Mouse (Mus musculus) adrenal gland, postnatal 25 days (tissue): ENCODE results near the gene Igfbp7. TPM values are rescaled to one million over a fixed set of nuclear protein-coding genes. Genes with fewer than 3 reads are reported as not detected.

ENCODE experiments used
- DNase-seq: peaks from one replicate; pipeline ENCODE4 v3.0.0; 2021; ENCODE audit warnings: mixed read lengths
- total RNA-seq: library from RNA; stranded (reverse); gene quantifications from 2 replicates; pipeline ENCODE4 v1.2.3, GENCODE M21; 2021

Igfbp7 gene
- total RNA-seq, 1 experiment from 2014 or later, result 885 TPM

DNA sequence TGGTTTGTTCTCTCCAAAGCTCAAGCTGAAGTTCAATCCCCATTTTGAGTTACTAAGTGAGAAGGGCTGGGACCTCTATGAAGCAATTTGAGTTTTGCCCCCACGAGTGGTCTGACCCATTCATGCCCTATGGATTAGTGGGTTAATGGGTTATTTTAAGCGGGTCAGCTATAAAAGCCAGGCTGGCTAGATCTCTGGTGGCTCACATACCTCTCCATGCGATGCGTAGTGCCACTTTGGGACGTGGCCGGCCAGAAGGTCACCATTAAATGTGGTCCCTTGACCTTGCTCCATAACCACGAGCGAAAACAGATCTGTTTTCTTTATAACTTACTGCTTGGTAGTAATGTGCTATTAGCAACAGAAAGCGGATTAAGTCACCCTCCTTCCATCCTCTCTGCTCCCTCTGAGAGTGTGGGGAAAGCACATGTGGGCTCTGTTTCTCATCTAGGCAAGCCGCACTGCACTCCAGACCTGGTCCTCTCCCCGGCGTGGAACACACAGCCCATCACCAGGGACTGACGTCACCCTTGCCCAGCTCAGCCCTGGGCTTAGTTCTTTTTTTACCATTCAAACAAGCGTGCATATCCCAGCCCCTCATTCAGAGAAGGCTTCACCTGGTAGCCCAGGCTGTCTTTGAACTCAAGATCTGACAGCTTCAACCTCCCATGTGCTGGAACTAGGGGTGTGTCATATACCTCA is 28.3 kb downstream of the Igfbp7 start:
- no peak for DNase-seq

DNA sequence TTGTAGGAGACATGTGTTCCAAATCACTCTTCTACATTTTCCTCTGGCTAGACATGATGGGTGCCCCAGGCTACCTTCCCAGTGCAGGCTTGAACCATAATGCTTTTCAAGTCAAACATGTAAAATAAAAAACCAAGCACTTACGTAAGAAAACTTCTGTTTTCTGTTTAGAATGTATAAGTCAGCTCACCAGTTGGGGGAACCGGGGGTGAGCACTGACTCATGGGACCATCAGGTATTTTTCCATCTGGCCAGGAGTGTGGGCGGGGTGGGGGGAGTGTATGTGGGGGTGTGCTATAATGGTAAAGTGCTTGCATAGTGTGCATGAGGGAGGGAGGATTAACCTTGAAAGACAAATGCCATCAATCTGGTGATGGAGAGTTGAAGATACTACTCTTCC is 29.8 kb downstream of the Igfbp7 start:
- DNase-seq, result no peak

DNA sequence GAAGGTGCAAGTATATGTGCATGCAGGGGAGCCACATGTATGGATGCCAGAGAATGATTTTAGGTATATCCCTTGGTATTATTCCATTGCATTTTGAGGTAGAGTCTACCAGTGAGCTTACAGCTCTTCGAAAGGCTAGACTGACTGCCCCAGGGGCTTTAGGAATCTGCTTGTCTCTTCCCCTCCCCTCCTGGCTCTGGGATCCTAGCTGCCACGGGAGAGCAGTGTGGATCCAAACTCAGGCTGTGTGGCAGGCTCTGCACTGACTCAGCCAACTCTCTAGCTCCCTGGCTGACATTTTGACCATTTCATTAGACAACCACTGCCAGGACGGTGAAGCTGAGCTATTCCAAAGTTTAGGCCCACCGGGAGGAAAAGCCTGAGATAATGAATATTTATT is 32.3 kb downstream of the Igfbp7 start:
- no peak for DNase-seq

DNA sequence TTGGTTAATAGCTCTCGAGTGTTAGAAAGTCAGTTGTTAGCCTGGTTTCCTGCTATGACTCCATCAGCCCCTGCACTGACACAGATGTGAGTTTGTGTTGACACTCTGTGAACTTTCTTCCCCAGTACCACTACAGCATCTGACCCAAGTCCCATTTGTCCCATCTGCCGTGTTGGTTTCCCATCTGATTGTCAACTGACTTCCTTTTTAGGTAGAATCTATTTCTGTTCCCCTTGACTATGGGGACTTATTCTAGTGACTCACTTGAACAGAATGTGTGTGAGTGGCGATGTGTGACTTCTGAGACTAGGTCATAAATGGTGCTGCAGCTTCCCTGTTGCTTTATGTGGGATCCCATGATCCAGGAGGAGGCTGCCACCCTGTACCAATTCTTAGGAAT is 32.9 kb downstream of the Igfbp7 start:
- no peak for DNase-seq

DNA sequence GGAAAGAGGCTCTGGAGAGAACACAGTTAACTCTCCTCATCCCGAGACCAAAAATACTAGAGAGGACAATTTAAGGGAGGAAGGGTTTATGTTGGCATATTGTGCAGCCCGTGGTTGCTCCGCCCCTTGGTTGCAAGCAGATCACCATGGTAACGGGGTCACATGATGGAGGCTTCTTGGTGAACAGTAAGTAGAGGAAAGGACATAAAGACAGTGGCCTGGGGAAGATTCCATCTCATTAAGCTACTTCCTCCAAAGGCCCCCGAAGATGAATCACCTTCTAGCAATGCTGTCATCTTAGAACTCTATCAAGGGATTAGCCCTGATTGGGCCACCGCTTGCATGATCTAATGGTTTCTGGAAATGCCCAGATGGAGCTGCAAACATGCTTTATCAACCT is 35.1 kb downstream of the Igfbp7 start:
- DNase-seq, result no peak

DNA sequence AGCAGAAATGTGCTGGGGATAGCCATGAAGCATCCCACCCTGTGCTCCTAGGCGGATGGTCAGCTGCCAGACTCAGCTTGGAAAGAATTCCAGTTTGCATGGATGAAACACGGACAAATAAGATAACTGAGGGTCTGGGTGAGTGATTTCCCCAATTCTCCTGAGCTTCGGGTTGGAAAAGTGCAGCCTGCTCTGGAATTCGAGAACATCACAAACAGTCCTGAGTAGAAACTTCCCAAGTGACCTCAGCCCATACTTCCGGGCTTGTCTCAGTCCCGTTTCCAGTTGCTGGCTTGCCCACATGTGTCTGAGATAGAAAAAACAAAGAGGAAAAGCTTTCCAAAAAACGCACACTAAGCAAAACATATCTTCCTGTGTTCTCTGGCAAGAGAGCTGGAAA is 35.6 kb downstream of the Igfbp7 start:
- DNase-seq, result no peak

DNA sequence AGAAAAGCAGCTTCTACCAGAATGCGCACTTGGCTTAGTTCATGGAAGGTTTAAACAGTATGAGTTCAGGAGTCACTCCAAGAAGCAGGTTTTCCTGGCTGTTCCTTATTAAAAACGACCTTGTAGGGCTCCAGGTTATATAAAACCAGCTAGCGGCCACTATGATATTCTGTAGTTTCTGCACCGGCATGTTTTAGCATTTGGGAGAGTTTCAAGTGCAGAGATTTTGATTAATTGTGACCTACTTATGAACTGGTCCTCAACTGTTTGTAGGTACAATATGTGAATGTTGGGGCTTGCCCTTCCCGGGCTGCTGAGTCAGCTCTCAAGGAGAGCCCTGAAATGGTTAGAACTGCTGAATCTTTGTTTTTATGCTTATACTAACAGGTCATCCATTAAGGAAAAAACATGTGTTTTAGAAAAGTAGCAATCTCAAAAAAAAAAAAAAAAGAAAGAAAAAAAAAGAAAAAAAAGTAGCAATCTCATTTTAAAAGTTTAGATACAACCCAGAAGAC is 37.4 kb downstream of the Igfbp7 start:
- no peak for DNase-seq

DNA sequence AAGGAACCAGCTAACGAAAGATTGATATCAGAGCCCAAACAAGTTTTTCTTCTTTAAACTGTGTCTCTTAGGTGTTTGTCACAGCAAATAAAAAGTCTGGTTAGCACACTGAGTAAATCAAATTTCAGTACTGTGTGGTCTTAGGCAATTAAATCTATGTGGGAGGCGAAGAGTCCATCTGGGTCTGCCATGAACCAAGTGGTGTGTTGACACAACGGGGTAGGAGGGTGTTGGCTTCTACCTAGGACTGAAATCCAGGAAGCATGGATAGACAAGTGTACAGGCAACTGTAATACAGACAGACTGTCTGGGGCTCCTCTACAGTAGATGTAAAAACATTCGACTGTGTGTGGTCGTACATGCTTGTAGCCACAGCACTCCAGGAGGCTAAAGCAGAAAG is 38.4 kb downstream of the Igfbp7 start:
- no peak for DNase-seq

DNA sequence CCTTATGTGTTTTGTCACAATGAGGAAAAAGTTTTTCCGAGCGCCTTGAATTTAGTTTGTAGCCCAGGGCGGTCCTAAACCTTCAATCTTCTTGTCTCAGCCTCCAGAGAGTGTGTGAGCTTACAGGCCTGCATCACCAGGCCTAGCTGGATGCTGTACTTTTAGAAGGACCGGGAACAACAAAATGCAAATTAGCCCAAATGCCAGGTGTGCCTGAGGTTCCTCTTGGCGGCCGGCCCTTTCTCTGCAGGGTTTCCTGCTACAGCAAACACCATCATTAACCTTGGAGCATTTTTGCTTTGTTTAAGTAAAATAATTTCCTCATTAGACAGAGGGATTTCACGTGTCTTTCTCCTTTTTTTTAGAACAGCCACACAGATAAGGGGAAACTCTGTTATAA is 39.6 kb downstream of the Igfbp7 start:
- DNase-seq, result no peak

DNA sequence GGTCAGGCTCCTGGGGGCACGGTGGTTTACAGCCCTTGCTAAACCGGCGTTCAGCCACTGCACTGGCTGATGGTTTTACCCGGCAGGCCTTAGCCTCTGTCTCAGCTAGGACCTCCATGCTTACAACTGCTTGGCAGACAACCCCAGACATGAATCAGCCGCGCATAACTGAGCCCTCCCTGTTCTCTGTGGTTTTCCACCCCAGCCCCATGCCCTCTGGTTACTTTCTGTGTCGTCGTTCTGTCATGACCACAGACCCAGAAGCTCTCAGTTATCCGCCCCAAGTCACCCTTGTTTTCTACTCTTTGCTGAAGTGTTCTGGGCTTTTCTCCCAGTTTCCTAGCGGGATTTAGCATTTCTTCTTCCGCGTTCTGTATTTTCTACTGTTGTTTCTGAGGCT is 40.2 kb downstream of the Igfbp7 start:
- peak; percentile 53 for DNase-seq

DNA sequence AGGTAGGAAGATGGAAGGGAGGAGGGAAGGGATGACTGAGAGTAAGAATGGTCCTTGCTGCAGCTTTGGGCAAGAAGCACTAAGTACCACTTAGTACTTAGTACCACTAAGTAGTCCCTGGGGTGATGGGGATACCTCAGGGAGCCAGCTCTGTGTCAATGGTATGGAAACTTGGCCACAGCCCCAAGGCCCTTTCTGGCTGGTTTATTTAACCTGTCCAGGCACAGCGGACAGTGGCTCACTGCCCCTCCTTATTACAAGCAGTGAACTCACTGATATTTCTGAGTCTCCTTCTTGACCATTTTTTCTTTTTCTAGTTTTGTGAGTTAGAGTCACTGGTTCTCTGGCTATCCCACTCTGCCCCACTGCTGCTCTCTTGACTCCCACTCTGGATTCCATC is 40.7 kb downstream of the Igfbp7 start:
- no peak for DNase-seq

DNA sequence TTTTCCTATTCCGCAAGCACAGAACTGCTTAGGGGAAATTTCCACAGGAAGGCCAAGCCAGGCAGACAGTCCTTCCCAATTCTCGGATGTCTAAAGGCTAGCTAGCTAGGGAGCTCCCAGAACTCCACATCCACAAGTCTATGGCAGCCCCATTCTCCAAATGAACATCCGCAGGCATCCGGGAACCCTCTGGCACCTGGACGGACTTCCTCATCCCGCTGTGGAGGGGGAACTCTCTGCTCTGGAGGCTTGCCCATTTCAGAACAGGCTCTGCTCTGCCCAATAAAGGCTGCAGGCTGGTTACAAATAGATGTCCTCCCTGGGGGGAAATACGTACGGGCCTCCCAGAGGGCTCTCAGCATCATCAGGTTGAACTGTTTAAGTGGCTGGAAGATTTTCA is 41.5 kb downstream of the Igfbp7 start:
- DNase-seq, result no peak

DNA sequence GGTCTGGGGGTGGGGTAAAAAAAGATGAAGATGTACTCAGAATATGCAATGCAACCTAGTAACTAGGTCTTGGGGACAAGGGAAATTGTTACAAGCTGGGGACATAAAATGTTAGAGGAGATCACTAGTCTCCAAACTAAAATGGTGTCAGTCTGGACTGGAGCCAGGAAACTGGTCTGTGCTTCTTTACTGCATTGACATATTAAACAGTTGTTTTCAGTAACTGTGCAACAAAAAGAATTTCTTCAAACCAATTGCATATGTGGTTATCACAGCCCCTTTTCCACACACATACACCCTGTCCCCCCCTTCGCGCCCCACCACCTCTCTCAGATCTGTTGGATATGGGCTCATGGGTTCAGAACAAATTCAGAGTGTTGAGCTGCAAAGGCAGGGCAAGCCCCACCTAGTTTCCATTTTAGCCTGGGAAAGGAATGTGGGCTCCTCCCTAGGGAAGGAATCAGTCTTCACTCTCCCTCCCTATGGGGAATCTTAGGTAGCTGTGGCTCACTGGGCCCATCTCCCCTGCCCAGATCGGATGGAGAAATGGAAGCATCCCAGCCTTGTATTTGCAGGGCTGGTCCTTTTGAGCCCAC is 43.3 kb downstream of the Igfbp7 start:
- no peak for DNase-seq

DNA sequence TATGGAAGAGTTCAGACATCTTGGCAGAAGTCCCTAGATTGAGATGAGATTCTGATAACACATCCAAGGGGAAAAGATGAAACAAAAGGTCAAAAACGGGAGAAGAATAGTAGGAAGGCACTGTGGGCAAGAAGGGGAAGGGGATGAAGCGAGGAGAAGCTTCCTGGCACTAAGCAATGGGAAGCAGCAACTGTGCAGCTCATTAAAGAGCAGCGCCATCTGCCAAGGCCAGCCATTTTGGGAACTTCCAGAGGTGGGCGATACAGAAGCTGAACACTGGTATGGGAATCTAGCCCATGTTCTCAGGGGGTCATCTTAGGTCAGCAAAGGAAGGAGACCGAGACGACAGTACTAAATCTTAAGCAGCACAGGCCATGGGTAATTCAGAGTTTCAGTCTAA is 44.2 kb downstream of the Igfbp7 start:
- DNase-seq, result no peak

DNA sequence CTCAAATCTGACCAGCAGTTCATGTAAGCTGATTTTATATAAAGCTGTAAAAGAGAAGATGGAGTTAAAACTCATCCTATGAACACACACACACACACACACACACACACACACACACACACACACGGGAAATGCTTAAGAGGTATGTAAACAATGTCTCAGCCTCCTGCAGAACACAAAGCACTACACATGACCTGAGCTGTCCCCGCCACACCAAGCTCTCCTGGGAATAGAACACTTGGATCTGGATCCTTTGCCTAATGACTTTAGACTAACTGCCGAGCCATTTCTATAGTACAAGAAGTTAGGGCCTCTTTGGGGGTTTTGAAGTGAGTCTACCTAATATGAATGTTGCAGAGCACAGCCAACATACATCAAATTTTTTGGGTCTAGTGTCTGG is 45.7 kb downstream of the Igfbp7 start:
- no peak for DNase-seq

DNA sequence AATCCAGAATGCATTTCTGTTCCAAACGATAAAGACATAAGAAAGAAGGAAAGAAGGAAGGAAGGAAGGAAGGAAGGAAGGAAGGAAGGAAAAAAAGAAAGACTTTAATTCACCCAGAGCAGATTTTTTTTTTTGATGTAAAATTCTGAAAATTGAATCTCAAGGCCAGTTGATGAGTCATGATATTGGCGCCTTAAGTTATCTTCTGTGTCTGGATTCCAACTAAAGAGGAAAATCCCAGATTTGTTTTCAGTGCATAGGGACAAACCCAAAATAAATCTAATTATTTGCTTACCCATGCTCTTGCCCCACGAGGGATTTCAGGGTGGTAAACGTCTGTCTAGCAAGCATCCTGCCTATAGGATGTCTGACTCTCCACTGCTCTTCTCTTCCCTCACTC is 46.8 kb downstream of the Igfbp7 start:
- DNase-seq, result no peak

DNA sequence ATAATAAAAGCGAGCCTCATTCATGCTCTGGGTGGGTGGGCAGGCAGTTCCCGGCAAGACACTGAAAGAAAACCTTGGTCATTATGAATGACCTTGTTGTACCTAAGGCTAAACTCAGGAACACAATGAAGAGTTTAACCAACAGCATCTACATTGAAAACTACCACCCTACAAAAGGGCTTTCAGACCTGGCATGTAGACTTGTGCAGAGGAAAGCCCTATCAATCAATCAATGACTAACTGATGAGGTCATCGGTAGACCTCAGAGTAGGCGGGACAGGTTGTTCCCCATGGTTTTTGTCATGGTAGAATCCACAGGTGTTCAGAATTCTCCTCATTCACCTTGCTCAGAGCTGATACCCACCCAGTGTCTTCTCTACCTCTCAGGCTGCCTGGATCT is 47.9 kb downstream of the Igfbp7 start:
- DNase-seq, result no peak

DNA sequence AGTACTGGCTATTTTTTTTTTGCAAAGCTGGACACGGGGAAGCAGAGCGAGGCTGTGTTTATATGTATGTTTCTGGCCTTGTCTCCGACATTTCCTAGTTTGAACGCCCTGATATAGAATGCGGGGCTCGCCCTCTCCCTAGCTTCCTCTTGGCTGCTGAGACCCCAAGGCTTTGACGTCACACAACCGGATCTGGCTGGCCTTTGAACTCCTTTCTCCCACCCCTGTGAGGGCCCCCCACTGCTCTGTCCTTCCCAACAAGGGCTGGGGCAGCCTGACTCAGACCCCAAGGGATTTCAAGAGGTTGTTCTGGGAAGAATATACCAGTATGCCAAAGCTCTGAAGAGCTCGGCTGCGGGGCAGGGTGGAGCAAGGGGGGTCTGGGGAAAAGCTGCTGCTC is 49.5 kb downstream of the Igfbp7 start:
- peak; percentile 51 for DNase-seq

DNA sequence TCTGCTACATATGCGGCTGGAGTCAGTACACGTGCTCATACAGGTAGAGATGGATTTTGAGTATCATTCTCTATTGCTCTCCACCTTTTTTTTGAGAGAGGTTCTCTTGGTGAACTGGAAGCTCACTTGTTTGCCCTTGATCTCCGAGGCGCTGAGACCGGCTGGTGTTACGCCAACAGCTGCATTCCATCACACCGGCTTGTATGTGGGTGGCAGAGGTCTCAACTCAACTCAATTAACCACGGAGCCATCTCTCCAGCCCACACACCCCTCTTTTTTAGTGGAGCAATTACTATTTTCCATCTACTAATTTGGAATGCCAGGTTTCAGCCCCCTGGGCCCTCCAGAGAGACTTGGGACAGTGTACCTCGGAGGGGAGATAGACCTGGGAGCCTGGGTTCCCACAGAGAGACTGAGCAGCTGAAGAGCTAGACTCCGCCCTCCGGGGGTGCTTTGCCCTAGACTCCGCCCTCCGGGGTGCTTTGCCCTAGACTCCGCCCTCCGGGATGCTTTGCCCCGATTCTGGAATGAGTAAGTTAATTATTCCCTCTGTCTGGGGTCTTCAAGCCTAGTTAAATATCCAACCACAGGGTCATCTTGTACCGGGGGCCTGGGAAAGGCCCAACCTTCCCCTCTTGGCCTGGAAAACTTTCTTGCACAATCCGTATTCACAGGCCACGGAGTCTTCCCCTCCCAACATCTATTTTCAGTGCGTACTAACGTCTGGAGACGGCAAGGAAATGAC is 50.3 kb downstream of the Igfbp7 start:
- peak; percentile 81 for DNase-seq

DNA sequence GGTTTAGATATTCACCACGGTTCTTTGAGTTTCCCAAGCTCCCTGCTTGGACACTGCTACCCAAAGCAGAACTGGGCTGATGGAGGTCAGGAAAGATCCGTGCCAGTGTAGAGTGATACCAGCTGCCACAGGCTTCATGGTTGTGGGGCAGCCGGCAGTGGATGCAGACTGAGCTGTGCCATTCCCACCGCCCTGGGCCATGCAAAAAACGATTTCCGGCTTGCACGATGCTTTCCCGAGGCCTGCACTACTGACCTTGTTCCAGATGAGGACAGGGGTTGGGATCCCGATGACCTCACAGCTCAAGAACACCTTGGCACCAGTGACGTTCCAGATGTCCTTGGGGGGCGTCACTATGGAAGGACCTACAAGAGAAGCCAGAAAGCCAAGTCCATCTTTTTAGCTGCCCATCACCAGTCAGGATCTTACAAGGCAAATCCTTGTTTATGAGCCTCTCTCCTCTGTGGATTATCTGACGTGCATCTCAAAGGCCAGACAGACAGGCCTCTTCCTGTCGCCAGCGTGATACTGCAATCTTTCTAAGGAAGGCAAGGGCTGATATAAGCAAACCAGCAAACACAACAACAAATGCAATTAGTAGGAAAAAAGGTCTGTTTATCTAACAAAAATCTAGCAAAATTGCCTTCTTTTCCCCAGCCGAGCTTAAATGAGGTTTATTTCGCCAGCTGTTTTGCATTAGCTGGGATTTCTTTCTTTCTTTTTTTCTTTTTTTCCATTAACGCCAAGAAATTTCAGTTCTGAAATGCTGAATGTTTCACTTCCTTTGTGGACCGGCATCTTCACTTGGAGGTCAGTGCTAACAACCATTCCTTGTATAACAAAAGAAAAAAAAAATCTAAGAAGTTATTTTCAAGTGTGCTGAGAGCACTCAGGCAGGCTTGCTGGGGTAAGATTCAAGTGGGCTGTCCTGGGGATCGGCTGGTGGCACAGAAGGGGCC is 52.3 kb downstream of the Igfbp7 start:
- DNase-seq, result no peak

DNA sequence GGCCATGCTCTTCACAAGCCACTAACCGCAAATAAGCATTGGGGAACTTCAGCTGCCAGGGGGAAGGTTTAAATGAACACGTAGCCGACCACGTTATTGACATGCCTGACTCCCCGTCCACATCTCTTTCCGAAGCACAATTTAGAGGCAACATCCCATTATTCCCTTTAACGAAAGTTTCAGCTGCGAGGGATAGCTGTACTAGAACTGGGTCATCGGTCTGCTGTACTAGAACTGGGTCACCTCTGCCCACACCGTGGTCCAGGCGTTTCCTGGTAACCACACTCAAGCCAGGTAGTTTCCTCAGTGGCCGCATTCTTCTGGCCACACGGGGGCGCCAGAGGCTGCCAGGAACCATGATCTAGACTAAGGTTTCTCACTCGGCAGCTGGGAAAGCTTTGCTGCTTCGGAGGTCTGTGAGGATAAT is 53.5 kb downstream of the Igfbp7 start:
- peak; percentile 87 for DNase-seq

DNA sequence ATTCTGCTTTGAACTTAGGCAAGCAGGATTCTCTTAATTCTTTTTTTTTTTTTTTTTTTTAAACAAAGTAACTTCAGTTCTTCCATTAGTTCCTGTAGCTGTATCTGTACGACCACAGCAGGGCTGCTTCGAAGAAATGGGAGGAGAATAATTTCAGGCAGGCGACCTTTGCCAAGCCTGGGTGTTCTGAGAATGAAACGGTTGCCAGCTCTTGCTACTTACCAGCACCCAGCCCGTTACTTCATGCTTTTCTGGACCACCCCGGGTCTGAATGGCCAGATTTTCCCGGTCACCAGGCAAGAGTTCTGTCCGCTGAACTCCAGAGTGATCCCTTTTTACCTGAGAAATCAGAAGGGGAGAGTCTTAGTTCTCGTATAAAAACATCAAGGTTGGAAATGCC is 56.1 kb downstream of the Igfbp7 start:
- DNase-seq, result no peak
